Mouse (Mus musculus) frontal cortex, adult (tissue): Measurements from ENCODE around the gene Slc25a38.
"Not testable (repeated sequence)": the region's sequence is repeated elsewhere in the genome, so short reads cannot be mapped to it uniquely, and the experiment has no call there.

Source experiments
- ATAC-seq: cut with Nextera tagmentation; 2 replicates; pipeline ENCODE4 v1.9.2; 2017; ENCODE audit warnings: mild to moderate bottlenecking, moderate library complexity, mixed read lengths; ENCODE audit not compliant: low TSS enrichment

Slc25a38 gene

GRCm38 (mm10) chr9:120099304-120099703 lies 10.9 kb upstream of the Slc25a38 start:
- no peak for ATAC-seq

GRCm38 (mm10) chr9:120101165-120101564 lies 9.0 kb upstream of the Slc25a38 start:
- ATAC-seq, result no peak

GRCm38 (mm10) chr9:120108953-120109352 lies 1.2 kb upstream of the Slc25a38 start:
- ATAC-seq, result not testable (repeated sequence)

- no peak for ATAC-seq
These were observed 1.2 kb downstream of the Slc25a38 start for GRCm38 (mm10) chr9:120111156-120111945.

- no peak for ATAC-seq
These were observed 2.3 kb downstream of the Slc25a38 start for GRCm38 (mm10) chr9:120112472-120112871.

- no peak for ATAC-seq
These were observed 3.3 kb downstream of the Slc25a38 start for GRCm38 (mm10) chr9:120113456-120113855.

GRCm38 (mm10) chr9:120114051-120114788 lies 4.0 kb downstream of the Slc25a38 start:
- no peak for ATAC-seq

GRCm38 (mm10) chr9:120114789-120115151 lies 4.6 kb downstream of the Slc25a38 start:
- ATAC-seq, result no peak

- no peak for ATAC-seq
These were observed 5.4 kb downstream of the Slc25a38 start for GRCm38 (mm10) chr9:120115580-120115979.

- ATAC-seq, result no peak
These were observed 6.0 kb downstream of the Slc25a38 start for GRCm38 (mm10) chr9:120116184-120116624.

GRCm38 (mm10) chr9:120118212-120118611 lies 8.0 kb downstream of the Slc25a38 start:
- no peak for ATAC-seq

GRCm38 (mm10) chr9:120120503-120120902 lies 10.3 kb downstream of the Slc25a38 start:
- no peak for ATAC-seq

GRCm38 (mm10) chr9:120126868-120127267 lies 16.7 kb downstream of the Slc25a38 start:
- no peak for ATAC-seq

GRCm38 (mm10) chr9:120127538-120128251 lies 17.5 kb downstream of the Slc25a38 start, which contains the start of gene Rpsa:
TSS of gene Rpsa (plus strand) at chr9:120127689.
- ATAC-seq, result peak; percentile 97

GRCm38 (mm10) chr9:120129276-120129675 lies 19.1 kb downstream of the Slc25a38 start:
- ATAC-seq, result no peak

- ATAC-seq, result no peak
These were observed 21.7 kb downstream of the Slc25a38 start for GRCm38 (mm10) chr9:120131784-120132288.

- ATAC-seq, result no peak
These were observed 23.0 kb downstream of the Slc25a38 start for GRCm38 (mm10) chr9:120132980-120133754.

GRCm38 (mm10) chr9:120133755-120134475 lies 23.7 kb downstream of the Slc25a38 start:
- no peak for ATAC-seq

- no peak for ATAC-seq
These were observed 24.5 kb downstream of the Slc25a38 start for GRCm38 (mm10) chr9:120134529-120135160.

- no peak for ATAC-seq
These were observed 25.3 kb downstream of the Slc25a38 start for GRCm38 (mm10) chr9:120135454-120135853.
